Mouse (Mus musculus) CH12.LX (cell line): ENCODE results near the gene Krtdap. TPM values are rescaled to one million over a fixed set of nuclear protein-coding genes. Genes with fewer than 3 reads are reported as not detected.

Experiments used
- DNase-seq: peaks from one replicate; pipeline ENCODE4 v3.0.0-alpha.2; 2013; ENCODE audit errors: extremely low read depth
- H3K27ac ChIP-seq: 2 replicates; pipeline ENCODE4 v1.5.1; 2012; ENCODE audit warnings: low read depth, mild to moderate bottlenecking, control low read depth, moderate library complexity; ENCODE audit not compliant: insufficient read depth
- H3K27me3 ChIP-seq: replicated peaks from 2 replicates; pipeline ENCODE3; 2012; ENCODE audit warnings: inconsistent platforms
- H3K36me3 ChIP-seq, 2 experiments: replicated peaks in 1 of 2; 2 replicates each; pipeline versions ENCODE3 to v1.6.1; 2012; ENCODE audit warnings: inconsistent platforms in 1 of 2, low read length in 1 of 2, mild to moderate bottlenecking in 1 of 2, mixed read lengths in 1 of 2, moderate library complexity in 1 of 2; ENCODE audit not compliant: control insufficient read depth in 1 of 2, insufficient read depth in 1 of 2
- H3K4me1 ChIP-seq, 2 experiments: 2 replicates each; pipeline ENCODE4 v1.6.1; 2012; ENCODE audit warnings: inconsistent platforms in 1 of 2, moderate library complexity in 1 of 2; ENCODE audit not compliant: insufficient read depth in 2 of 2, control insufficient read depth in 1 of 2
- H3K4me2 ChIP-seq: 2 replicates; pipeline ENCODE4 v1.6.1; 2012; ENCODE audit warnings: low read depth, mild to moderate bottlenecking, control low read depth; ENCODE audit not compliant: poor library complexity, insufficient read depth, severe bottlenecking
- H3K4me3 ChIP-seq, 3 experiments: fragments of 150-350 bp in 1 of 3; sonication (generic) in 1 of 3; replicated peaks in 1 of 3; 2 replicates each; pipeline versions ENCODE3 to v1.5.1; 2011 to 2012; ENCODE audit warnings: low read depth in 2 of 3, low read length in 2 of 3, mild to moderate bottlenecking in 2 of 3, moderate library complexity in 2 of 3, control low read depth in 1 of 3, improper control_type of control experiment in 1 of 3, inconsistent platforms in 1 of 3, mixed read lengths in 1 of 3; ENCODE audit not compliant: poor library complexity in 1 of 3
- H3K79me2 ChIP-seq: replicated peaks from 2 replicates; pipeline ENCODE4 v1.6.1; 2012; ENCODE audit warnings: mild to moderate bottlenecking, moderate library complexity; ENCODE audit not compliant: control insufficient read depth, poor library complexity, insufficient read depth, severe bottlenecking; ENCODE audit errors: extremely low read depth
- H3K9ac ChIP-seq: 2 replicates; pipeline ENCODE4 v1.6.1; 2012; ENCODE audit warnings: low read depth, mild to moderate bottlenecking, control low read depth, moderate library complexity; ENCODE audit not compliant: insufficient read depth
- H3K9me3 ChIP-seq: replicated peaks from 2 replicates; pipeline ENCODE3; 2012; ENCODE audit warnings: low read length, inconsistent platforms, mixed read lengths
- CHD2 ChIP-seq: IDR thresholded peaks from 2 replicates; pipeline ENCODE4 v1.6.1; 2011; ENCODE audit warnings: low read length, improper control_type of control experiment
- E2F4 ChIP-seq: IDR thresholded peaks from 2 replicates; pipeline ENCODE4 v1.6.1; 2011; ENCODE audit warnings: low read depth, low read length, improper control_type of control experiment; ENCODE audit not compliant: insufficient replicate concordance
- EP300 ChIP-seq: IDR thresholded peaks from 2 replicates; pipeline ENCODE4 v1.6.1; 2011; ENCODE audit warnings: low read length, improper control_type of control experiment
- ETS1 ChIP-seq: conservative IDR thresholded peaks from 2 replicates; pipeline ENCODE4 v1.6.1; 2012; ENCODE audit warnings: low read depth, mild to moderate bottlenecking, inconsistent platforms, low read length, improper control_type of control experiment, moderate library complexity
- GABPA ChIP-seq: IDR thresholded peaks from 2 replicates; pipeline ENCODE4 v1.6.1; 2012; ENCODE audit warnings: low read depth, low read length, improper control_type of control experiment, inconsistent platforms; ENCODE audit not compliant: insufficient replicate concordance
- HCFC1 ChIP-seq: IDR thresholded peaks from 2 replicates; pipeline ENCODE4 v1.6.1; 2012; ENCODE audit warnings: low read depth, mild to moderate bottlenecking, inconsistent platforms, low read length, improper control_type of control experiment
- IRF4 ChIP-seq: IDR thresholded peaks from 2 replicates; pipeline ENCODE4 v1.6.1; 2014; ENCODE audit warnings: low read depth, mild to moderate bottlenecking, inconsistent platforms, low read length, improper control_type of control experiment
- JUN ChIP-seq: IDR thresholded peaks from 2 replicates; pipeline ENCODE4 v1.6.1; 2011; ENCODE audit warnings: low read depth, mild to moderate bottlenecking, low read length, improper control_type of control experiment, moderate library complexity; ENCODE audit not compliant: insufficient read depth
- JUND ChIP-seq: conservative IDR thresholded peaks from 2 replicates; pipeline ENCODE4 v1.6.1; 2011; ENCODE audit warnings: low read depth, low read length, improper control_type of control experiment
- MAFK ChIP-seq: IDR thresholded peaks from 2 replicates; pipeline ENCODE4 v1.6.1; 2011; ENCODE audit warnings: low read length, improper control_type of control experiment; ENCODE audit not compliant: insufficient replicate concordance
- MAX ChIP-seq: IDR thresholded peaks from 2 replicates; pipeline ENCODE4 v1.6.1; 2011; ENCODE audit warnings: low read length, improper control_type of control experiment
- MAZ ChIP-seq: IDR thresholded peaks from 2 replicates; pipeline ENCODE4 v1.6.1; 2012; ENCODE audit warnings: low read depth, mild to moderate bottlenecking, inconsistent platforms, low read length, improper control_type of control experiment, moderate library complexity
- MXI1 ChIP-seq: IDR thresholded peaks from 2 replicates; pipeline ENCODE4 v1.6.1; 2011; ENCODE audit warnings: mild to moderate bottlenecking, low read depth, low read length, improper control_type of control experiment
- MYC ChIP-seq: IDR thresholded peaks from 2 replicates; pipeline ENCODE4 v1.6.1; 2011; ENCODE audit warnings: low read depth, mild to moderate bottlenecking, improper control_type of control experiment, low read length
- NELFE ChIP-seq: IDR thresholded peaks from 2 replicates; pipeline ENCODE4 v1.6.1; 2011; ENCODE audit warnings: low read depth, low read length, improper control_type of control experiment
- NRF1 ChIP-seq: IDR thresholded peaks from 2 replicates; pipeline ENCODE4 v1.6.1; 2014; ENCODE audit warnings: low read depth, mild to moderate bottlenecking, inconsistent platforms, low read length, improper control_type of control experiment, moderate library complexity
- POLR2A ChIP-seq: IDR thresholded peaks from 2 replicates; pipeline ENCODE4 v1.6.1; 2011; ENCODE audit warnings: low read depth, mild to moderate bottlenecking, improper control_type of control experiment, low read length
- POLR2AphosphoS2 ChIP-seq: IDR thresholded peaks from 2 replicates; pipeline ENCODE4 v1.6.1; 2011; ENCODE audit warnings: low read depth, low read length, improper control_type of control experiment
- RAD21 ChIP-seq: IDR thresholded peaks from 2 replicates; pipeline ENCODE4 v1.6.1; 2011; ENCODE audit warnings: low read depth, mild to moderate bottlenecking, low read length, improper control_type of control experiment, moderate library complexity
- RCOR1 ChIP-seq: conservative IDR thresholded peaks from 2 replicates; pipeline ENCODE4 v1.6.1; 2012; ENCODE audit warnings: low read depth, mild to moderate bottlenecking, inconsistent platforms, low read length, improper control_type of control experiment
- SIN3A ChIP-seq: IDR thresholded peaks from 2 replicates; pipeline ENCODE4 v1.6.1; 2012; ENCODE audit warnings: low read length, improper control_type of control experiment, inconsistent platforms
- SMC3 ChIP-seq: IDR thresholded peaks from 2 replicates; pipeline ENCODE4 v1.6.1; 2011; ENCODE audit warnings: low read depth, low read length, improper control_type of control experiment
- TBP ChIP-seq: conservative IDR thresholded peaks from 2 replicates; pipeline ENCODE4 v1.6.1; 2011; ENCODE audit warnings: low read depth, low read length, improper control_type of control experiment
- TCF12 ChIP-seq: IDR thresholded peaks from 2 replicates; pipeline ENCODE4 v1.6.1; 2014; ENCODE audit warnings: low read depth, mild to moderate bottlenecking, inconsistent platforms, low read length, improper control_type of control experiment
- ZC3H11A ChIP-seq: IDR thresholded peaks from 2 replicates; pipeline ENCODE4 v1.6.1; 2012; ENCODE audit warnings: low read depth, mild to moderate bottlenecking, inconsistent platforms, low read length, improper control_type of control experiment
- ZKSCAN1 ChIP-seq: IDR thresholded peaks from 2 replicates; pipeline ENCODE4 v1.6.1; 2012; ENCODE audit warnings: low read depth, inconsistent platforms, low read length, improper control_type of control experiment, borderline replicate concordance
- ZMIZ1 ChIP-seq: IDR thresholded peaks from 2 replicates; pipeline ENCODE4 v1.6.1; 2012; ENCODE audit warnings: low read depth, mild to moderate bottlenecking, inconsistent platforms, low read length, improper control_type of control experiment
- ZNF384 ChIP-seq: IDR thresholded peaks from 2 replicates; pipeline ENCODE4 v1.6.1; 2012; ENCODE audit warnings: low read depth, low read length, improper control_type of control experiment, inconsistent platforms
- dilution Hi-C: fragments of 300-500 bp; cut with MboI; formaldehyde crosslinking; loops from 2 replicates; pipeline ENCODE4 v1.14.3; 2020; ENCODE audit warnings: low sequenced_read_pairs; ENCODE audit not compliant: extremely low pct_unique_long_range_greater_than_20kb, extremely low pct_ligation_motif_present
- in situ Hi-C: fragments of 300-500 bp; cut with MboI; formaldehyde crosslinking; loops from 3 replicates; pipeline ENCODE4 v1.14.3; 2019; ENCODE audit warnings: low sequenced_read_pairs, low pct_ligation_motif_present, low pct_unique_long_range_greater_than_20kb, mixed read lengths
- polyA plus RNA-seq: library from polyadenylated mRNA; unstranded; fragments of >175 nt; gene quantifications from 2 replicates; pipeline ENCODE4 v1.2.1, GENCODE M21; 2012; ENCODE audit warnings: low read depth; ENCODE audit not compliant: insufficient read length
- total RNA-seq, 2 experiments: library from RNA; depleted of rRNA; stranded (reverse); fragments of 300-350 nt in 1 of 2; fragments of >200 nt in 1 of 2; gene quantifications; 2 replicates each; pipeline ENCODE4 v1.2.3; 2012 to 2014

Krtdap gene
- total and polyA plus RNA-seq, 3 experiments: not detected

DNA sequence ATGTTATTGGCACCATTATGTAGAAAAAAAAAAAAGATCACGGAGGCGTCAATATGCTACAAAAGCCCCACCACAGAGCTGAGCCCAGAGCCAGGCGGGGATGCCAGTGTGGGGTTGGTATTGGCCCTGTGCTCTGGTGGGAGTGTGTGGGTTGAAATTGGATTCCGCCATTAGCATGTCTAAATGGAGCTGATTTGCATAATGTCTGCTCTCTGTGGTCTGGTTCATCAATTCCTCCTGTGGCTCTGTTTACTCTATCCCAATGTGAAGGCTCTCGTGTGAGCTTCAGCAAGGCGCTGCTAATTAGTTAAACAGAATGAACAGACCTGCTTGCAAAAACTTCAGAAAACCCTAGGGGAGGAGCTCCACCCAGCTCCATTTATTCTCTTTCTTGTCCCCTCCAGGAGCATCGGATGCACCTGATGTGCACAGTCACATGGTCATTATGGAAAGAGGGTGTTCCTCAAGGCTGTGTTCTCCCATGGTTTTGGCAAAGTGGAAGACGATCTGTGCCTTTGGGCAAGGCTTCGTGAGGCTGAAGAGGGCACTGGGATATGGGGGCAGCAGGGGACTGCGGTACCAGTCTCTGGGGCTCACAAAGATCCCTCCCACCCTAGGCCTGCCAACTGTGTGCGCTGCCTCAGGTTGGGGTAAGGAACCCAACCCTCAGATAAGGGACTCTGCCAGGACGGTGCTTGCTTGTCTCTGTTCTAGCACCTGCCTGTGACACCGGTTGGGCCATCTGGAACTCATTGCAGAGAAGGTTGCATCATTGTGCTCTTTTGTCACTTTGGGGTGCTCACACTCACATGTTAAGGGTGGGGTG lies 1.8 kb upstream of the Krtdap start:
- H3K36me3 ChIP-seq: no peaks in the 10 kb centered on the region
- H3K27me3 ChIP-seq: no peaks in the 10 kb centered on the region
- H3K4me2 ChIP-seq: no peak overlapping the region
- no peaks in the 10 kb centered on the region for H3K79me2 ChIP-seq
- H3K4me1 ChIP-seq: peaks cover 0 to 15% of the 10 kb centered on the region in 2 experiments; a peak in 2 of 4 replicates
- no peak overlapping the region for H3K27ac ChIP-seq
- dilution Hi-C loops: no loop called here
- H3K9me3 ChIP-seq: no peaks in the 10 kb centered on the region
- no peak for TF ChIP-seq MAFK
- TF ChIP-seq SIN3A: no peak
- TF ChIP-seq JUND: no peak
- no peak for TF ChIP-seq ZC3H11A
- no peak for TF ChIP-seq POLR2AphosphoS2
- TF ChIP-seq TCF12: no peak
- TF ChIP-seq EP300: no peak
- no peak for TF ChIP-seq ZNF384
- no peak for TF ChIP-seq SMC3
- no peak for TF ChIP-seq E2F4
- no peak for TF ChIP-seq GABPA
- TF ChIP-seq NRF1: no peak
- TF ChIP-seq HCFC1: no peak
- TF ChIP-seq JUN: no peak
- no peak for TF ChIP-seq RAD21
- no peak for TF ChIP-seq ZMIZ1
- TF ChIP-seq ZKSCAN1: no peak
- TF ChIP-seq, all 38 proteins: peak for 0
- no peak for DNase-seq
- no peak overlapping the region for H3K4me3 ChIP-seq
- H3K9ac ChIP-seq: no peak overlapping the region
- in situ Hi-C loops: no loop called here

DNA sequence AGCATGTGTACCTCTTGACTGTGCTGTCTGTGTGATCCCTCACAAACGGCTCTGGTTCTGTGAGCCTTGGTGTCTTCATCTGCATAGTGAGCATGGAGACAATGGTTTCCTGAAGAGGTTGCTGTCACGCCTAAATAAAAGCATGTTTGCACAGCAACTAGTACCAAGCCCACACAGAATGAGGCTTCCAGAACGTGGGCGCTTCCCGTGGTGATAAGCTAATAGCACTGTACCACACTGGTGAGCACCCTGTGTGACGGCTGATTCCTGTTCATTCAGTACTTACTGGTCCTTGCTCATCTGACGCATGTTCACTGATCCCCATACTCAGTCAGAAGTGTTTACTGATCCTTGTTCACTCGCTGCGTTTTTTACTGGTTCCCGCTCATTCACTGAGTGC lies 2.4 kb downstream of the Krtdap start:
- Histone ChIP-seq H3K4me2 (no peak overlapping the region), H3K27me3 (no peaks in the 10 kb centered on the region), H3K79me2 (no peaks in the 10 kb centered on the region), H3K4me1 (peaks cover 0 to 20% of the 10 kb centered on the region in 2 experiments; a peak in 2 of 4 replicates), H3K36me3 (no peaks in the 10 kb centered on the region), H3K27ac (no peak overlapping the region), H3K4me3 (no peak overlapping the region), H3K9ac (no peak overlapping the region), H3K9me3 (no peaks in the 10 kb centered on the region)
- TF ChIP-seq POLR2AphosphoS2 (no peak), MAZ (no peak), POLR2A (no peak), MXI1 (no peak), NELFE (no peak), TBP (no peak), ETS1 (no peak), NRF1 (no peak), SIN3A (no peak), MYC (no peak), JUND (no peak), EP300 (no peak), CHD2 (no peak), JUN (no peak), IRF4 (no peak), GABPA (no peak), RCOR1 (no peak), MAX (no peak)
- dilution Hi-C loops: no loop called here
- in situ Hi-C loops: no loop called here
- DNase-seq: no peak
